Mouse (Mus musculus): ENCODE measurements around the gene D17Wsu92e. TPM values are rescaled to one million over a fixed set of nuclear protein-coding genes. Genes with fewer than 3 reads are reported as not detected.

The D17Wsu92e gene
- polyA plus RNA-seq, 1 experiment from 2014 or later: 19.6 TPM

GRCm38 (mm10) chr17:27800710-27801648, 19.5 kb downstream of the D17Wsu92e start:
- 59% methylated on average over 9 of the region's 9 CpGs for WGBS

GRCm38 (mm10) chr17:27799771-27800584, 20.5 kb downstream of the D17Wsu92e start:
- peak; percentile 92 for ATAC-seq (replicated peaks; ENCODE audit: low FRiP score, low read depth)
- H3K4me1 ChIP-seq (replicated peaks; ENCODE audit: insufficient read depth, low read length): peaks cover 25% of the 10 kb centered on the region; the same call in 1 of the 2 replicates
- WGBS: 9% methylated on average over 16 of the region's 16 CpGs
- H3K27me3 ChIP-seq (ENCODE audit: insufficient read depth, low read length): no peaks in the 10 kb centered on the region
- H3K9ac ChIP-seq (ENCODE audit: low read depth, low read length): peak overlapping the region; percentile 23; the same call in 1 of the 2 replicates
- no peaks in the 10 kb centered on the region for H3K36me3 ChIP-seq (ENCODE audit: insufficient read depth, low read length)
- no peak for TF ChIP-seq CTCF (IDR thresholded peaks at IDR 0.05; ENCODE audit: low read depth)
- peak overlapping the region; percentile 84 for H3K27ac ChIP-seq
- DNase-seq (ENCODE audit: low spot score): peak; percentile 91
- H3K4me2 ChIP-seq (ENCODE audit: low read length): peak overlapping the region; percentile 34
- H3K9me3 ChIP-seq (replicated peaks; ENCODE audit: low read length): no peaks in the 10 kb centered on the region
- H3K4me3 ChIP-seq (replicated peaks; ENCODE audit: low read depth, low read length): no peak overlapping the region

More at GRCm38 (mm10) chr17:27800710-27801648, 19.5 kb downstream of the D17Wsu92e start:
- H3K36me3 ChIP-seq (ENCODE audit: insufficient read depth, low read length): no peaks in the 10 kb centered on the region
- no peak for DNase-seq (ENCODE audit: low spot score)
- no peaks in the 10 kb centered on the region for H3K9me3 ChIP-seq (replicated peaks; ENCODE audit: low read length)
- H3K4me3 ChIP-seq (replicated peaks; ENCODE audit: low read depth, low read length): no peak overlapping the region
- no peak overlapping the region for H3K9ac ChIP-seq (ENCODE audit: low read depth, low read length)
- peak overlapping the region; percentile 58 for H3K27ac ChIP-seq
- ATAC-seq (replicated peaks; ENCODE audit: low FRiP score, low read depth): no peak
- H3K4me2 ChIP-seq (ENCODE audit: low read length): no peak overlapping the region
- peaks cover 25% of the 10 kb centered on the region; the same call in 1 of the 2 replicates for H3K4me1 ChIP-seq (replicated peaks; ENCODE audit: insufficient read depth, low read length)
- peak; percentile 33; the same call in 1 of the 2 replicates for TF ChIP-seq CTCF (IDR thresholded peaks at IDR 0.05; ENCODE audit: low read depth)
- no peaks in the 10 kb centered on the region for H3K27me3 ChIP-seq (ENCODE audit: insufficient read depth, low read length)

DNA sequence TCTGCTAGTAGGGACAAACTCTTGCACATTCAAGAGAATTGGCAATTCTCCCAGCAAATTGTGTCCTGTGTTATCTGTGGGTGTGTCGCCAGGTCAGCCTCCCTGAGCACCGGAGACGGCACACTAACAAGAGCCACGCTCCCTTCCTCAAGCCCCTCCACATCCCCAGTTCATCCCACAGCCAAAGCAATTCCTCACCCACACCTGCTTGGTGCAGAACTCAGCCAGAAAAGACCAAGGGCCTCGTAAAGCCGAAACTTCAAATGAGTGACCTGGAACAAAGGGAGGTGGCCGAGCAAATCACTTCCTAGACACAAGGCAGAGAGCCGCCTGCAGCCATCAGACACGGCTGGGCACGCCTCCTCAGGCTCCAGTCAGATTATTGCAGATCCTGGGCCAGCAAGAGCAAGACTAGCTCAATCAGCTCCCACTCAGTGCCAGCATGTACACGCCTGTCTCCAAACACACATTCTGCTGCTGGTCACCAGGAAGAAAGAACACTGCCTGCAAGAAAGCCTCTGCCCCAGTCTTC, 23.0 kb downstream of the D17Wsu92e start:
- H3K4me2 ChIP-seq (ENCODE audit: low read length): peak overlapping the region; percentile 37
- H3K4me1 ChIP-seq (replicated peaks; ENCODE audit: insufficient read depth, low read length): peaks cover 25% of the 10 kb centered on the region; the same call in 1 of the 2 replicates
- WGBS: 4% methylated on average over 11 of the region's 11 CpGs
- no peaks in the 10 kb centered on the region for H3K9me3 ChIP-seq (replicated peaks; ENCODE audit: low read length)
- H3K9ac ChIP-seq (ENCODE audit: low read depth, low read length): 0 out of 2 replicates have a peak overlapping the region, but pooled peaks have one; percentile 23
- no peaks in the 10 kb centered on the region for H3K27me3 ChIP-seq (ENCODE audit: insufficient read depth, low read length)
- H3K27ac ChIP-seq: peak overlapping the region; percentile 56
- ATAC-seq (replicated peaks; ENCODE audit: low FRiP score, low read depth) (no peak), DNase-seq (ENCODE audit: low spot score) (peak; percentile 65)
- H3K36me3 ChIP-seq (ENCODE audit: insufficient read depth, low read length): no peaks in the 10 kb centered on the region
- no peak for TF ChIP-seq CTCF (IDR thresholded peaks at IDR 0.05; ENCODE audit: low read depth)
- no peak overlapping the region for H3K4me3 ChIP-seq (replicated peaks; ENCODE audit: low read depth, low read length)

DNA sequence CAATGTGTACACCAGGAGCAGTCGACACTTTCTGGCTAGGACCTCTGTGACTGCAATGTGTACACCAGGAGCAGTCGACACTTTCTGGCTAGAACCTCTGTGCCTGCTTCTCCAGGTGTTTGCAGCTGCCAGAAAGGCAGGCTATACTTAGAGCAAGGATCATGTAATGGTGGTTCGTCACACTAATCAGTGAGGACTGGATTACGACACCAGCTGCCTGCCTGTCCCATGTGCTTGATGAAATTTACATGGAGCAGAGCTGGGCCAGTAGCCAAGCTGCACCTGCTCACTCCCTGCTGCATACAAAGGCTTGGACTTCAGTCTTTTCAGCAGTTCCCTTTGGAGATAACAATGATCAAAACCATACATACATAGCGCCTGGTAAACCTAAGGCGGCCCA, 23.7 kb downstream of the D17Wsu92e start:
- 54% methylated on average over 6 of the region's 6 CpGs for WGBS
- Histone ChIP-seq H3K4me3 (replicated peaks; ENCODE audit: low read depth, low read length) (no peak overlapping the region), H3K9me3 (replicated peaks; ENCODE audit: low read length) (no peaks in the 10 kb centered on the region), H3K27me3 (ENCODE audit: insufficient read depth, low read length) (no peaks in the 10 kb centered on the region), H3K4me1 (replicated peaks; ENCODE audit: insufficient read depth, low read length) (peaks cover 25% of the 10 kb centered on the region; the same call in 1 of the 2 replicates), H3K36me3 (ENCODE audit: insufficient read depth, low read length) (no peaks in the 10 kb centered on the region), H3K9ac (ENCODE audit: low read depth, low read length) (no peak overlapping the region), H3K4me2 (ENCODE audit: low read length) (peak overlapping the region; percentile 37; the same call in 1 of the 2 replicates), H3K27ac (peak overlapping the region; percentile 56)
- DNase-seq (ENCODE audit: low spot score) (peak; percentile 22), ATAC-seq (replicated peaks; ENCODE audit: low FRiP score, low read depth) (no peak)
- no peak for TF ChIP-seq CTCF (IDR thresholded peaks at IDR 0.05; ENCODE audit: low read depth)

- DNase-seq (ENCODE audit: low spot score) (no peak), ATAC-seq (replicated peaks; ENCODE audit: low FRiP score, low read depth) (no peak)
- Histone ChIP-seq H3K4me2 (ENCODE audit: low read length) (no peak overlapping the region), H3K27me3 (ENCODE audit: insufficient read depth, low read length) (no peaks in the 10 kb centered on the region), H3K9me3 (replicated peaks; ENCODE audit: low read length) (no peaks in the 10 kb centered on the region), H3K36me3 (ENCODE audit: insufficient read depth, low read length) (0 out of 2 replicates have a peak, but pooled peaks cover 4% of the 10 kb centered on the region), H3K27ac (peak overlapping the region; percentile 34; the same call in 1 of the 2 replicates), H3K4me3 (replicated peaks; ENCODE audit: low read depth, low read length) (no peak overlapping the region), H3K9ac (ENCODE audit: low read depth, low read length) (no peak overlapping the region), H3K4me1 (replicated peaks; ENCODE audit: insufficient read depth, low read length) (peaks cover 15% of the 10 kb centered on the region; the same call in 1 of the 2 replicates)
- no peak for TF ChIP-seq CTCF (IDR thresholded peaks at IDR 0.05; ENCODE audit: low read depth)
- 72% methylated on average over 6 of the region's 6 CpGs for WGBS
Measured at GRCm38 (mm10) chr17:27793144-27793543, 27.3 kb downstream of the D17Wsu92e start.

All from kidney, postnatal 0 days (tissue).